Mouse (Mus musculus) forebrain, embryonic 16.5 days (tissue): ENCODE measurements around the gene Arhgap17. TPM values are rescaled to one million over a fixed set of nuclear protein-coding genes. Genes with fewer than 3 reads are reported as not detected.

Experiments used
- ATAC-seq: fragments of 200-750 bp; cut with Nextera tagmentation; 2 replicates; pipeline ENCODE4 v1.8.0; 2017; ENCODE audit warnings: mild to moderate bottlenecking, moderate library complexity
- H3K27ac ChIP-seq: fragments of 300-500 bp; sonication (generic); 2 replicates; pipeline ENCODE4 v1.5.1; 2014; ENCODE audit warnings: low read length, control low read depth
- H3K27me3 ChIP-seq: fragments of 300-500 bp; sonication (generic); replicated peaks from 2 replicates; pipeline ENCODE4 v1.6.1; 2014; ENCODE audit warnings: low read length; ENCODE audit not compliant: control insufficient read depth, insufficient read depth
- H3K36me3 ChIP-seq: fragments of 300-500 bp; sonication (generic); 2 replicates; pipeline ENCODE4 v1.6.1; 2014; ENCODE audit not compliant: control insufficient read depth, insufficient read depth
- H3K4me1 ChIP-seq: fragments of 300-500 bp; sonication (generic); replicated peaks from 2 replicates; pipeline ENCODE4 v1.6.1; 2014; ENCODE audit warnings: low read length; ENCODE audit not compliant: control insufficient read depth, insufficient read depth
- H3K4me2 ChIP-seq: fragments of 300-500 bp; sonication (generic); 2 replicates; pipeline ENCODE4 v1.6.1; 2014; ENCODE audit warnings: mild to moderate bottlenecking, low read length, control low read depth
- H3K4me3 ChIP-seq: fragments of 300-500 bp; sonication (generic); replicated peaks from 2 replicates; pipeline ENCODE4 v1.5.1; 2014; ENCODE audit warnings: mild to moderate bottlenecking, low read length, control low read depth
- H3K9ac ChIP-seq: fragments of 300-500 bp; sonication (generic); replicated peaks from 2 replicates; pipeline ENCODE4 v1.6.1; 2014; ENCODE audit warnings: low read depth, low read length, control low read depth
- H3K9me3 ChIP-seq: fragments of 300-500 bp; sonication (generic); 2 replicates; pipeline ENCODE4 v1.6.1; 2016; ENCODE audit warnings: low read length; ENCODE audit not compliant: control insufficient read depth
- WGBS: fragments of 180-500 bp; shearing (Covaris S2); extraction: QIAGEN DNeasy Blood & Tissue Kit; methylation state at CpG from one replicate; pipeline ENCODE4 v1.1.7; 2014; 5-methylcytosine and 5-hydroxymethylcytosine counted together
- polyA plus RNA-seq: library from polyadenylated mRNA; unstranded; fragments of >200 nt; fragmentation: Nextera tagmentation; extraction: Ambion mirVana; gene quantifications from 2 replicates; pipeline ENCODE4 v1.2.1, GENCODE M21; 2015

Gene Arhgap17
- polyA plus RNA-seq, 1 experiment from 2014 or later, result 9.5 TPM

DNA sequence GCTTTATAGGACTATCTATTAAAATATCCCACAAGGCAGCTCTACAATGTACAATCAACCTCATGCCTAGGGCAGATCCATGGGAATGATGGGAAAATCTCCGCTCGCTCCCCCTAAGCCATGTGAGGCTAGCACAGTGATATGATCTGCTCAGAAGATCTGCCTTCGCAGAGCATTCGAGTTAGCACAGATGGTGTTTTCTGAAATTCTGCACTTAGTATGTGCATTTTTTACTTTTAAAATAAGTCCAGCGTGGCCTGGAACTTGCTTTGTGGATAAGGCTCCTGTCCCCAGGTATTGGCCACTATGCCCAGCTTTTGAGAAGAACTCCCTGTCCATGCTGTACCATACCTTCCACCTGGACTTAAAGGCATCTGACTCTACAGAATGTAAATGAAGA, 83.8 kb downstream of the Arhgap17 start:
- 90% methylated on average over 5 of the region's 5 CpGs for WGBS
- ATAC-seq, result no peak
- H3K27ac ChIP-seq, result no peak overlapping the region

GRCm38 (mm10) chr7:123283826-123284225, 85.9 kb downstream of the Arhgap17 start:
- WGBS, result 65% methylated on average over 4 of the region's 4 CpGs
- H3K4me3 ChIP-seq, result no peak overlapping the region
- 0 out of 2 replicates have a peak, but pooled peaks cover 2% of the 10 kb centered on the region for H3K36me3 ChIP-seq
- H3K9ac ChIP-seq, result no peak overlapping the region
- no peak overlapping the region for H3K4me2 ChIP-seq
- H3K27ac ChIP-seq, result no peak overlapping the region
- H3K27me3 ChIP-seq, result no peaks in the 10 kb centered on the region
- no peak for ATAC-seq
- H3K9me3 ChIP-seq, result no peaks in the 10 kb centered on the region
- no peaks in the 10 kb centered on the region for H3K4me1 ChIP-seq

More for the DNA sequence above, 83.8 kb downstream of the Arhgap17 start:
- H3K9me3 ChIP-seq, result no peaks in the 10 kb centered on the region
- H3K27me3 ChIP-seq, result no peaks in the 10 kb centered on the region
- no peak overlapping the region for H3K4me2 ChIP-seq
- H3K4me3 ChIP-seq, result no peak overlapping the region
- no peaks in the 10 kb centered on the region for H3K4me1 ChIP-seq
- 0 out of 2 replicates have a peak, but pooled peaks cover 6% of the 10 kb centered on the region for H3K36me3 ChIP-seq
- H3K9ac ChIP-seq, result no peak overlapping the region

DNA sequence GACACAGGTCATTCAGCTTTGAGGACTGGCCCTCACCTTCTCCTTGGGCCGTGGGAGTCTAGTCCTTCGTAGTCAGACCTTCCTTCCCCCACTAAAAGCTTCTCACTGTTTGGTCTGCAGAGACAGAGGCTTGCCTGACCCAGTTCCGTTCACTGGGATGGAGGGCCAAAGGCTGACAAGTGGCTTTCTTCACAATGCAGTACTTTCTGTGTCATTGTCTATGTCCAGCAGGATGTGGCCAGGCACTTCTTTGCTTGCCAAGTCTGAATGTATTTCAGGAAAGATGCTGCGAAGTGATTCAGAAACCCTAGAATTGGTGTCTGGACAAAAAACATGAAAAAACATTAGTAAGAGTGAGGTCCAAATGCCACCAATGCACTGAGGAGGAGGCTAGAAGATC, 89.9 kb downstream of the Arhgap17 start:
- Histone ChIP-seq H3K9me3 (no peaks in the 10 kb centered on the region), H3K27ac (no peak overlapping the region), H3K27me3 (no peaks in the 10 kb centered on the region), H3K4me1 (no peaks in the 10 kb centered on the region), H3K4me2 (no peak overlapping the region), H3K36me3 (0 out of 2 replicates have a peak, but pooled peaks cover 4% of the 10 kb centered on the region), H3K4me3 (no peak overlapping the region), H3K9ac (no peak overlapping the region)
- no peak for ATAC-seq
- 84% methylated on average over 4 of the region's 4 CpGs for WGBS

- Histone ChIP-seq H3K9me3 (no peaks in the 10 kb centered on the region), H3K36me3 (0 out of 2 replicates have a peak, but pooled peaks cover 4% of the 10 kb centered on the region), H3K9ac (no peak overlapping the region), H3K4me3 (no peak overlapping the region), H3K4me2 (no peak overlapping the region), H3K27me3 (no peaks in the 10 kb centered on the region), H3K4me1 (no peaks in the 10 kb centered on the region), H3K27ac (no peak overlapping the region)
- 85% methylated on average over 4 of the region's 4 CpGs for WGBS
- no peak for ATAC-seq
Observed at GRCm38 (mm10) chr7:123276568-123276967, 93.1 kb downstream of the Arhgap17 start.

- no peak for ATAC-seq
- H3K36me3 ChIP-seq, result 0 out of 2 replicates have a peak, but pooled peaks cover under 1% of the 10 kb centered on the region
- WGBS, result 76% methylated on average over 11 of the region's 11 CpGs
- no peak overlapping the region for H3K4me2 ChIP-seq
- H3K4me3 ChIP-seq, result no peak overlapping the region
- no peaks in the 10 kb centered on the region for H3K9me3 ChIP-seq
- H3K27ac ChIP-seq, result no peak overlapping the region
- no peak overlapping the region for H3K9ac ChIP-seq
- no peaks in the 10 kb centered on the region for H3K4me1 ChIP-seq
- H3K27me3 ChIP-seq, result no peaks in the 10 kb centered on the region
Observed at GRCm38 (mm10) chr7:123273056-123273455, 96.7 kb downstream of the Arhgap17 start.

DNA sequence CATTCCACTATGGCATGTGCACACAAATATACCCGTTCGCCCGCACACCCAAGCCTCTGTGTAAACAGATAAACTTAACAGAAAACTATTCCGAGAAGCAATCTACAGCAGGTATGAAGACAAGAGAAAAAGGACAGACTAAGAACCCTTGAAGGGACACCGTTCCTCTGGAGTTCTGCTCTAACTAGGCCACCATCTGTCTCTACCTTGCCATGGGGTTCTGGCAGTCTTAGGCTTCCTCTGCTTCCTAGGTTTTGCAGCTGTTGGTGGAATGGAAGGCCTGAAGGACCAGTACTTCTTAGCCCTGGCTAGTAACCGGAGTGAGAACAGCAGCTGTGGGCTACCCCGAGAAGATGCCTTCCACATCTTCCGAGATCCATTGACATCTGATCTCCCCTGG, 111.6 kb downstream of the Arhgap17 start:
- 95% methylated on average over 8 of the region's 8 CpGs for WGBS

DNA sequence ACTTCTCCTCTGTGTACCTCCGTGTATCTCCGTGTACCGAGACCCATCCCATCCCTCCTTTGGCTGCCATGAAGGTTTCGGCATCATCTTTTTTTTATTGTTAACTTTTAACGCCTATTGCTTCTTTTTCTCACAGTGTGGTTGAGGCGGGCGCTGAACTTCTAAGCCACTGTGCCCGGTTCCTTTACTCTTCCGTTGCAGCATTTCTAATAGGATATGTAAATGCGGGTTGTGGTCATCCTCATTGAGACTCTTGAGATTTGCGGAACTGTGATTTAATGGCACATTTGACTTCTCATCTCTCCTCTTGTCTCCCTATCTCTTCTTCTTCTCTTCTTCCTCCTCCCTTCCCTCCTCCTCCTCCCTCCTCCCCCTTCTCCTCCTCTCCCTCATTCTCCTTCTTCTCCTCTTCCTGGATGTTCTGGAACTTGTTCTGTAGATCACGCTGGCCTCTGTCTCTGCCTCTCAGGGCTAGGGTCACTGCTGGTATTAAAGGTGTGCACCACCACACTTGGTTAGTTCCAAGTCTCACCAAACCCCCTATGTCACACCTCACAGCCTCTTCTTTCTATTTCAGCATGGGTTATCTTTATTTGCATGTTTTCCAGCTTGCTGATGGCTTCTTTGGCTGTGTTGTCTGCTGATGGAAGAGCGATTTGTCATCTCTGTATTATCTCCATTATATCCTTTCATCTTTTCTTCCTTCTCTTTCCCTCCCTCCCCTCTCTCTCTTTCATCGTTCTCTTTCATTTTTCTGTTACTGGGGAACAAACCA, 115.3 kb downstream of the Arhgap17 start:
- WGBS, result 88% methylated on average over 14 of the region's 14 CpGs

More for the DNA sequence above, 111.6 kb downstream of the Arhgap17 start:
- no peak for ATAC-seq
- no peaks in the 10 kb centered on the region for H3K4me1 ChIP-seq
- H3K27me3 ChIP-seq, result no peaks in the 10 kb centered on the region
- no peak overlapping the region for H3K27ac ChIP-seq
- H3K4me2 ChIP-seq, result no peak overlapping the region
- no peak overlapping the region for H3K9ac ChIP-seq
- no peaks in the 10 kb centered on the region for H3K36me3 ChIP-seq
- no peak overlapping the region for H3K4me3 ChIP-seq
- no peaks in the 10 kb centered on the region for H3K9me3 ChIP-seq

GRCm38 (mm10) chr7:123253396-123253795, 116.3 kb downstream of the Arhgap17 start:
- Histone ChIP-seq H3K9me3 (no peaks in the 10 kb centered on the region), H3K4me1 (no peaks in the 10 kb centered on the region), H3K27me3 (no peaks in the 10 kb centered on the region), H3K9ac (no peak overlapping the region), H3K27ac (no peak overlapping the region), H3K4me2 (no peak overlapping the region), H3K4me3 (no peak overlapping the region), H3K36me3 (no peaks in the 10 kb centered on the region)
- peak; percentile 62; the same call in 1 of the 2 replicates for ATAC-seq
- WGBS, result 61% methylated on average over 7 of the region's 7 CpGs

More for the DNA sequence above, 115.3 kb downstream of the Arhgap17 start:
- Histone ChIP-seq H3K36me3 (no peaks in the 10 kb centered on the region), H3K9me3 (no peaks in the 10 kb centered on the region), H3K9ac (no peak overlapping the region), H3K4me3 (no peak overlapping the region), H3K27me3 (no peaks in the 10 kb centered on the region), H3K4me2 (no peak overlapping the region), H3K4me1 (no peaks in the 10 kb centered on the region), H3K27ac (no peak overlapping the region)
- no peak for ATAC-seq

- Histone ChIP-seq H3K36me3 (no peaks in the 10 kb centered on the region), H3K9me3 (no peaks in the 10 kb centered on the region), H3K4me2 (no peak overlapping the region), H3K27me3 (no peaks in the 10 kb centered on the region), H3K4me1 (no peaks in the 10 kb centered on the region), H3K9ac (no peak overlapping the region), H3K27ac (no peak overlapping the region), H3K4me3 (no peak overlapping the region)
- no peak for ATAC-seq
- WGBS, result 48% methylated on average over 6 of the region's 6 CpGs
Observed at GRCm38 (mm10) chr7:123251343-123251742, 118.4 kb downstream of the Arhgap17 start.
